Mouse (Mus musculus) left cerebral cortex, postnatal 10 days (tissue): ENCODE measurements around the gene Vgll4. TPM values are rescaled to one million over a fixed set of nuclear protein-coding genes. Genes with fewer than 3 reads are reported as not detected.

Source experiments
- DNase-seq, 2 experiments: peaks; one replicate each; pipeline ENCODE4 v3.0.0; 2021 to 2022; ENCODE audit warnings: low spot score in 2 of 2, mixed read lengths in 1 of 2; ENCODE audit errors: extremely low spot score in 1 of 2
- intact Hi-C: fragments of 180-260 bp; cut with DNase I; formaldehyde crosslinking; loops from one replicate; pipeline ENCODE4 v1.15.1; 2025
- total RNA-seq, 2 experiments: library from RNA; stranded (reverse); gene quantifications; 2 replicates each; pipeline ENCODE4 v1.2.3; 2021

Vgll4 gene
- 10 to 100 TPM; 42.7 to 51.8 TPM for total RNA-seq

DNA sequence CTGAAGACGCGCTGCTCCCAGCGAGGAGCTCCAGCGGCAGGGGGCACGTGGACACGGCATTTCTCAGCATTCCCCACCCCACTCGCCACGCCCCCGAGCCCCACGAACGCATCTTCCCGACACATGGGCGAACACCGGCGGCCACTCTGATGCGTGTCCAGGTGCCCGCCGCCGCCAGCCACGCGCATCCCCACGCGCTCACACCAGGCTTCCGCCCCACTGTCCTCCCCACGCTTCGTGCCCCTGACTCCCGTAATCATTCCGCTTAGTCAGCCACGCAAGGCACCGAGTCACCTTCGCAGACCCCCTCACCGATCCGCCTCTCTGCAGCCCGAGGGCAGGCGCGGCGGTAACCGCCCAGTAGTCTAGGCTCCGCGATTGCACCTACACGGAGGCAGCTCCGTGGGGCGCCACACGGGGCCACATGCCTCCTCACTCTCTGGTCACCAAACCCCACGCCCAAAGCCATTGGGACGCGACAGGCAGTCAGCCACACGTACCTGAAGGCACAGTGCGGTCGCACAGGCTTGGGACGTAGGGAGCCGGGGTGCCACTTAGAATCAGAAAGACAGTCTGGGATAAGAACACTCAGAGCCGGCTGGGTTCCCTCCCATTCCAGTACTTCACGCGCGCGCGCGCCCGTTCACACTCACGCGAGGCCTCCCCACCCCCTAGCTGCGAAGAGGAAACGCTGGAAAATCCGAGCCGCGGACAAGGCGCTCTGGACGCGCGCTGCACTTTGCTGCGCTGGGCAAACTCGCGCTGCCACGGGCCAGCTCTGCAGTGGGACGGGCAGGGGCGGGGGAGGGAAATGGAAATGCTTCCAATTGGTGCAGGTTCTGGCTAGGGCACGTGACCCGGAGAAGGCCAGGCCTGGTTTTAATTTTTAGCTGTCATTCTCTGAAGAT lies at the start of gene Vgll4:
TSS of gene Vgll4 (minus strand) at position 782 of the 908 bp plus-strand sequence.
- peak; percentile 63 to 85 for DNase-seq
- intact Hi-C loops = loop anchor here (5.0 kb wide), 1 partner anchor 37 kb away; no protein-coding TSS in a partner anchor

DNA sequence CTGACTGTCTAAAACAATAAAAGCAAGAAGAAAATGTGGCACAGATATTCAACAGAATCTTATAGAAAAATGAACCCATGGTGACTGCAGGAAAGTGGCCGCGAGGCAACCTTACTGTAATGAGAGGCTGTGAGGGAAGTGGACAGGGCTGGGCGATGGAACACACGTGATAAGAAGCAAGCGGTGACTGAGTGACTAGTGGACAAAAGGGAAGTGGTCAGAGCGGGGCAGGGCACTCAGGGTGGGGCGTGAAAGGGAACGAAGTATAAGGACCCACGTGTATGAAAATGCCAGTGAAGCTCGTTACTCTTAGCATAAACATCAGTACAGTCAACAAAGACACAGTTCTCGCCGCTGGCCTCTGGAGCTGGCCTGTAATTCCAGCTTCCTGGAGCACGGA lies 45.7 kb upstream of the Vgll4 start:
- intact Hi-C loops = no loop called here

GRCm38 (mm10) chr6:115013574-115013973 lies 43.8 kb upstream of the Vgll4 start:
- no peak for DNase-seq
- intact Hi-C loops = no loop called here

More for the DNA sequence above, 45.7 kb upstream of the Vgll4 start:
- no peak for DNase-seq

DNA sequence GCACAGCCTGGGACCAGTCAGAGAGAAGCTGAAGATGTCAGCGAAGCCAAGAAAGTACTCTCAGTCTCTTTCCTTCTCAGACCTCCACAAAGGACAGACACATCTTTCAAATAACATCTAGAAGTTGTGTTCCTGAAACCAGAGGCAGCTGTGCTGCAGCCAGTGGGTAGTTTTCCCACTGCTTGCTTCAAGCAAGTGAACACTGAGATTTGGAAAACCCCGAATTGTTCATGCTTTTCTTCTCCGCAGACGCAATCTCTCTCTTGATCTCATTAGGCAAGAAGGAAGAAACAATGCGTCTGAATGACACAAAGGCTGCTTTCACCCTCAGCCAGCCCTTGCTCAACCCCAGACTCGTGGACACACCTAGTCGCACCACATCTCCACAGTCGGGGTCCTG lies 42.0 kb upstream of the Vgll4 start:
- intact Hi-C loops = no loop called here
- no peak for DNase-seq

DNA sequence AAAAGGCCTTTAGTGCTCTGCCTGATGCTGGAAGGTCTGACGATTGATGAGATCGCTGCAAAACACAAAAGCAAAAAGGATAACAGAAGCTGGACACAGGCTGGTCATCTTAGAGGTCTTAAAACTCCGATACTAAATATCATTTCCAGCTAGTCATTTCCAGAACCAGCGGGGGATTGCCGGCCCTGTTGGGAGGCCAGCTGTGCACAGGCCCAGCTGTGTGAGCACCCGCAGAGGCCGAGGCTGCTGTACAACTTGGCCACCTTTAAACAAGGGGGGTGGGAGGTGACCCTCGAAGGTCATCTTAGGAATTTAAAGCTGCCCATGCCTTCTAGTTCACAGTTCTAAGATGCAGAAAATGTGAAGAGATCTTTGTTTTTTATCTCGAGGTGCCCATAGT lies 41.0 kb upstream of the Vgll4 start:
- intact Hi-C loops = no loop called here
- no peak for DNase-seq

- intact Hi-C loops = no loop called here
- DNase-seq = no peak
These were observed 40.5 kb upstream of the Vgll4 start for GRCm38 (mm10) chr6:115010304-115010703.

DNA sequence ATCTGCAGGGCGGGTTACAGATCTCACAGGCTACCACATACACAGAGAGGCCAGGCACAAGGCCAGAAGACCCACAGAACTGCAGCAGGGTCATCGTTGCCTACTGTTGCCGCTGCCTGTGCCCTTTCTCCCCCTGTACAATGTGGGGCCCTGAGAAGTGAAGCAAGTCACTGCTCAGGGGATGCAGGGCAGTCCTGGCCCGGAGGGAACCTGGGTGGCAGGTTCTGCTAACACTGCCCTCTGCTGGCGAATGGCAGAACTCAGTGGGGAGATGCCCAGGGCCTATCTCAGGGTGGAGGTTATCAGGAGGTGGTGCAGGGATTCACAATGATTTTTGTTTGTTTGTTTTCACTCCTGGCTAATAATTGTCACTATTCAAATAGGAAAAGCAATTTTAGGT lies 37.9 kb upstream of the Vgll4 start:
- intact Hi-C loops = loop anchor here (2.0 kb wide), 1 partner anchor 77 kb away; no protein-coding TSS in a partner anchor
- DNase-seq = peak; percentile 42 to 79

DNA sequence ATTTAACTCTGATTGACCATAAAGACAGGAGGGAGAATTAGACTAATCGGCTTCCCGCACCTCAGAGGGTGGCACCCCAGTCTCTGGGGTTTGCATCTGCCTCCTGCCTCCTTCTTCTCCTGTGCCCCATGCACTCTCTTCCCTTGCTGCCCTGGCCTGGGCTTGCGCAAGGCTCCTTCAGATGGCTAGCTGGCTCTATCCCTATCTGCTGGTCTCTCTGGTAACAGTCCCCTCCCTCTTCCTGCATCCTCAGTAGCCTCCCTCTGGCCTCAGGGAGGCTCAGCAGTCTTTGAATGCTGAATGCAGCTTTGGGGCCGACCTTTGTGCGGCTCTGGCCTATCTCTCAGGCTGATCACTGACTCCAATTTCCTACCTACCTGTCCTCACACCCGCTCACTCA lies 37.2 kb upstream of the Vgll4 start:
- no peak for DNase-seq
- intact Hi-C loops = loop anchor here (2.0 kb wide), 1 partner anchor 76 kb away; no protein-coding TSS in a partner anchor

GRCm38 (mm10) chr6:115006065-115006464 lies 36.3 kb upstream of the Vgll4 start:
- no peak for DNase-seq
- intact Hi-C loops = loop anchor here (2.0 kb wide), 1 partner anchor 75 kb away; no protein-coding TSS in a partner anchor

GRCm38 (mm10) chr6:115005351-115005890 lies 35.6 kb upstream of the Vgll4 start:
- DNase-seq = no peak
- intact Hi-C loops = no loop called here

- DNase-seq = peak; percentile 52 to 56
- intact Hi-C loops = no loop called here
These were observed 34.8 kb upstream of the Vgll4 start for GRCm38 (mm10) chr6:115004636-115005035.

GRCm38 (mm10) chr6:114998374-114999031 lies 28.7 kb upstream of the Vgll4 start:
- no peak for DNase-seq
- intact Hi-C loops = no loop called here

DNA sequence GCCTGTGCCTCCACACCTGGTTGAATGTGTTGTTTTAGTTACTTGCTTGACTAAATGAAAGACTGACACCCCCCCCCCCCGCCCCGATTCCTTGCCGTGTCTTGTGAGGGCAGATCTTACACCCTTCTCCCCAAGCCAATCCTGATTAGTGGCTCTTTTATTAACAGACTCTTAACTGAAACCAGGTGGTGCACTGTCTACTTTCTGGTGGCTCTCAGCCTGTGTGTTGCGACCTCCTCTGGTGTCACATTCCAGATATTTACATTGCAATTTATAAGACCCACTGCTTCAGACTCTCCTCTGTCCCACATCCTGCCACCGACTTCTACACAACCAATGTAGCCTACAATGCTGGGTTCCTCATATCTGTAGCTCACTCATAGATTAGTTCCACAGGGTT lies 27.7 kb upstream of the Vgll4 start:
- intact Hi-C loops = no loop called here
- no peak for DNase-seq

GRCm38 (mm10) chr6:114996910-114997309 lies 27.1 kb upstream of the Vgll4 start:
- no peak for DNase-seq
- intact Hi-C loops = no loop called here

DNA sequence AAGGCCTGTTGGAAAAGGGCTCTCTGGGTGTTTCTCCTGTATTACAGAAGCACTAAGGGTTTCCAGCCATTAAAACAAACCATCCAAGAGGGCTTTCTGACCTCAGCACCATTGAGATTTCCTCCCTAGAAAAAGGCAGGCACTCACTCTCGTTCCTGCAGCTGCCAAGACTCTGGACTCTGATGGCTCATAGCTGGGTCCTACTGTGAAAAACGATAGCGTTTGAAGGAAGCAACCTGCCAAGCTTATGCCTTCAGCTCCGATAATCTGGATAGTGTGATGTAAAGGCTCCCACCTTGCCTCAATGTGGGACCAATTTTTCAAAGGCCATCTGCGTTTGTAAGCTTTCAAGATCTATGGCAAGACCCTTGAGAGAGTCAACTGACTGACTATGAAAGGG lies 24.3 kb upstream of the Vgll4 start:
- intact Hi-C loops = no loop called here
- DNase-seq = no peak

DNA sequence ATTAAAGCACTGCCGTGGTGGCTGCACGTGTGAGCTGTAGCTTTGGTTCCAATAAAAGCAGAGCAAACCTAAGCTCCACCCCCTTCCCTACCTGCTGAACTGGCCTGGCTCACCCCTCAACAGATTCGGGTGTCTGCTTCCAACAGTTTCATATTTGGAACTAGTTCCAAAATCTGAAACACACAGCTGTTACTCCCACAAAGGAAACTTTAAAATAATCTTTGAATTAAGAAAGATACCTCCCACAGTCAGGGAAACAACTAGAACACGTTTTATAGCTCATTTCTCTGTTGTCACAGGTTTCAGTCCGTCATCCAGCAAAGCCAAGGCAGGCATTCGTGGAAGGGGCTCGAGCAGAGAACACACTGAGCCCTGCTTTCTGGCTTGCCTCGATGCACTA lies 23.9 kb upstream of the Vgll4 start:
- DNase-seq = peak in 1 of 2 experiments; percentile 58
- intact Hi-C loops = no loop called here

DNA sequence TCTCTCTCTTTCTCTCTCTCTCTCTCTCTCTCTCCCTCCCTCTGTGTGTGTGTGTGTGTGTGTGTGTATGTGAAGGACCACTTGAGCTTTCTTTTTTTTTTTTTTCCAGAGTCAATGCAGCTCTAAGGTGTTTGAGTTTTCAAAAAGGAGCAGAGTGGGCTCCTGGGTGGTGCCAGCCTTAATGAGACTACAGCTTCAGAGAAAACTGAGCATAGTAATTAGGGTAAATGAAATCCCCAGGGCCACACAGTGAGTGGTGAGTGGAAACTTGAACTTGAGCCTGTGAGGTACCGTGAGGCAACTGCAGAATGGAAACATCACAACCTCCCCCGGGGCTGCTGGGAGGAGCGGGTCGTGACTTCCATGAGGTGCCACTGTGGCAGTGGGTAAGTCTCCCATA lies 22.1 kb upstream of the Vgll4 start:
- intact Hi-C loops = no loop called here
- no peak for DNase-seq

DNA sequence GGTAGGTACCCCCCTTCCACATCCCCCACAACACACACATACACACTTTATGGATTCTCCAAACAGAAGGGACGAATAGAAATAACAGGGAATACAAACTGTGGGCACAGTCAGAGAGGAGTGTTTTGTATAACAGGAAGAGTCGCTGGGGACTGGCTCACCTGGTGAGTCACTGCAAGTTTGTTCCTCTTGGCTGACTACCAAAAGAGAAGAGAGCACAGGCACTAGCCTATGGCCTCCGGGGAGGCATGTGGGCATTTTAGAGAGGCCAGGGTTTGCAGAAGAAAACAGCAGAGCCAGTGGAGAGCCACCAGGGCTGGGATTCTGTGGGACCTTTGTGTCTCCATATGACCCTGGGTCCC lies 18.8 kb upstream of the Vgll4 start:
- intact Hi-C loops = no loop called here
- DNase-seq = no peak

GRCm38 (mm10) chr6:114987966-114988618 lies 18.3 kb upstream of the Vgll4 start:
- intact Hi-C loops = no loop called here
- no peak for DNase-seq
